Comparison of ENCODE assay signal across 12 mouse cellular contexts in the genomic region with DNA sequence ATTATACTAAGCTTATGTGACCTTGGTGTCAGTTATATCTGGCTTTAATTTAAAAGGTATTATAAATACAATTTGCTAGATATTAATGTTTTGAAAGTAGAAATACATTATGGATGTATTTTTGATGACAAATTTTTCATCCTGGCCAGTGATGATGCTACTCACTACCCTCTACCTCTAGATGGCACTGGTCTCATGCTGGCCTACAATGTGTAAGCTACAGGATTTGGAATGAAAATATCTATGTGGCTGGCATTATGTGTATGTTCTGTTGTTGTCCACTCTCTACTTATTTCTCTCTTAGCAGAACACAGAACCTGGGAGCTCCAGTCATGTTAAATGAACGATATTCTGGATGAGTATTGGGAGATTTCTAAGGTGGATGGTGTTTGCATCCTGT.
DNase-seq lines count a peak whose midpoint lies in the region; ATAC-seq lines count a peak whose summit lies in the region.
"Had no signal": no experiment of that assay in that cellular context is flagged by ENCODE, and none has a peak within 500 bp of the region (broad histone marks: within the 10 kb centered on the region; RNA-seq: fewer than 3 reads in every experiment).

No protein-coding gene starts in this region.

- WGBS in forebrain, embryonic 13.5 days: 83% methylated on average over 1 of the region's 1 CpGs
- WGBS in forebrain, embryonic 15.5 days: 84% methylated on average over 1 of the region's 1 CpGs
- WGBS in hindbrain, embryonic 12.5 days: 83% methylated on average over 1 of the region's 1 CpGs

- H3K36me3 ChIP-seq in forebrain, embryonic 13.5 days (ENCODE audit: poor library complexity, severe bottlenecking): no peaks in the 10 kb centered on the region
- H3K36me3 ChIP-seq in forebrain, embryonic 15.5 days: no peaks in the 10 kb centered on the region
- no peaks in the 10 kb centered on the region for H3K36me3 ChIP-seq in hindbrain, embryonic 12.5 days
- H3K36me3 ChIP-seq: kidney, embryonic 15.5 days had no signal

- H3K4me2 ChIP-seq in forebrain, embryonic 13.5 days: no peak overlapping the region
- no peak overlapping the region for H3K4me2 ChIP-seq in forebrain, embryonic 15.5 days (replicated peaks)
- no peak overlapping the region for H3K4me2 ChIP-seq in hindbrain, embryonic 12.5 days (replicated peaks)
- H3K4me2 ChIP-seq: kidney, embryonic 15.5 days had no signal

- H3K27me3 ChIP-seq in forebrain, embryonic 13.5 days: no peaks in the 10 kb centered on the region
- H3K27me3 ChIP-seq in forebrain, embryonic 15.5 days: no peaks in the 10 kb centered on the region
- H3K27me3 ChIP-seq in hindbrain, embryonic 12.5 days: no peaks in the 10 kb centered on the region
- H3K27me3 ChIP-seq: kidney, embryonic 15.5 days had no signal

- DNase-seq in left cerebral cortex, adult 11 months (ENCODE audit: low spot score): peak; percentile 16
- DNase-seq in left cerebral cortex, postnatal 36 days (ENCODE audit: low spot score in 2 of 2): no peak
- DNase-seq in 3T3-L1 (ENCODE audit: low read depth, low spot score) (peak; percentile 31), NIH3T3 (ENCODE audit: low read depth) (peak; percentile 25)
- no peak for DNase-seq in ovary, postnatal 14 days (ENCODE audit: low spot score)
- DNase-seq: heart, adult 11 months had no signal

- intact Hi-C loops in left cerebral cortex, postnatal 36 days (cut with DNase I): no loop called here

- no peak overlapping the region for H3K9ac ChIP-seq in forebrain, embryonic 13.5 days
- H3K9ac ChIP-seq in forebrain, embryonic 15.5 days (replicated peaks): no peak overlapping the region
- H3K9ac ChIP-seq in hindbrain, embryonic 12.5 days: no peak overlapping the region
- H3K9ac ChIP-seq: kidney, embryonic 15.5 days had no signal

- no peak overlapping the region for H3K4me3 ChIP-seq in forebrain, embryonic 13.5 days
- no peak overlapping the region for H3K4me3 ChIP-seq in forebrain, embryonic 15.5 days
- H3K4me3 ChIP-seq in hindbrain, embryonic 12.5 days: no peak overlapping the region
- H3K4me3 ChIP-seq: kidney, embryonic 15.5 days; myocyte had no signal

- 0 out of 2 replicates have a peak, but pooled peaks cover 6% of the 10 kb centered on the region for H3K4me1 ChIP-seq in forebrain, embryonic 13.5 days
- peaks cover 6% of the 10 kb centered on the region; the same call in 1 of the 2 replicates for H3K4me1 ChIP-seq in forebrain, embryonic 15.5 days
- H3K4me1 ChIP-seq in hindbrain, embryonic 12.5 days: no peaks in the 10 kb centered on the region
- H3K4me1 ChIP-seq: kidney, embryonic 15.5 days had no signal

- H3K9me3 ChIP-seq in forebrain, embryonic 13.5 days (replicated peaks): no peaks in the 10 kb centered on the region
- H3K9me3 ChIP-seq in forebrain, embryonic 15.5 days: no peaks in the 10 kb centered on the region
- H3K9me3 ChIP-seq in hindbrain, embryonic 12.5 days (replicated peaks): no peaks in the 10 kb centered on the region
- H3K9me3 ChIP-seq: kidney, embryonic 15.5 days had no signal

- 0 out of 2 replicates have a peak, but pooled peaks have one; percentile 50 for ATAC-seq in forebrain, embryonic 13.5 days
- ATAC-seq in forebrain, embryonic 15.5 days (replicated peaks): no peak
- ATAC-seq in hindbrain, embryonic 12.5 days (ENCODE audit: low FRiP score): no peak
- ATAC-seq: activated CD4-positive, CD25-positive, alpha-beta regulatory T cell, adult 4 months had no signal

- H3K27ac ChIP-seq in forebrain, embryonic 13.5 days: no peak overlapping the region; the same call in 1 of the 2 replicates
- no peak overlapping the region for H3K27ac ChIP-seq in forebrain, embryonic 15.5 days (replicated peaks)
- no peak overlapping the region for H3K27ac ChIP-seq in hindbrain, embryonic 12.5 days
- H3K27ac ChIP-seq: kidney, embryonic 15.5 days had no signal

Comparison
In these comparisons a context has a peak if more than half of its experiments do, and no peak if none do; other contexts are left out.
1. DNase-seq: peak in left cerebral cortex, adult 11 months (single experiment), 3T3-L1 (single experiment) and NIH3T3 (single experiment); none in left cerebral cortex, postnatal 36 days (0 of 2) and ovary, postnatal 14 days (single experiment).